Comparison of ENCODE assay signal across 11 mouse cellular contexts in genomic region chr7:135652781-135653180, GRCm38 (mm10).
A peak's percentile ranks its signal among the peaks of the same experiment; 100 is the strongest.
DNase-seq lines count a peak whose midpoint lies in the region; ATAC-seq and TF ChIP-seq lines count a peak whose summit lies in the region.
"Had no signal": no experiment of that assay in that cellular context is flagged by ENCODE, and none has a peak within 500 bp of the region (broad histone marks: within the 10 kb centered on the region; RNA-seq: fewer than 3 reads in every experiment).

No protein-coding gene starts in this region.

- H3K4me2 ChIP-seq in heart, postnatal 0 days (ENCODE audit: low read depth, low read length), result peak overlapping the region; percentile 49; the same call in 1 of the 2 replicates
- no peak overlapping the region for H3K4me2 ChIP-seq in heart, embryonic 11.5 days

- peak overlapping the region; percentile 57; the same call in 1 of the 2 replicates for H3K27ac ChIP-seq in heart, postnatal 0 days (ENCODE audit: low read depth)
- H3K27ac ChIP-seq in heart, embryonic 11.5 days (ENCODE audit: low read depth, low read length), result no peak overlapping the region

- H3K4me3 ChIP-seq in heart, postnatal 0 days (ENCODE audit: low read depth, low read length), result peak overlapping the region; percentile 35; the same call in 1 of the 2 replicates
- H3K4me3 ChIP-seq in heart, embryonic 11.5 days (ENCODE audit: low read depth, low read length), result no peak overlapping the region

- no peaks in the 10 kb centered on the region for H3K27me3 ChIP-seq in heart, postnatal 0 days (ENCODE audit: control insufficient read depth, insufficient read depth, low read length)
- H3K27me3 ChIP-seq in heart, embryonic 11.5 days (ENCODE audit: control insufficient read depth, insufficient read depth, low read length), result no peaks in the 10 kb centered on the region; the same call in 1 of the 2 replicates

- TF ChIP-seq EP300 in heart, postnatal 0 days (IDR thresholded peaks at IDR 0.05; ENCODE audit: low read depth), result no peak

- WGBS in heart, postnatal 0 days, result 65% methylated on average over 11 of the region's 11 CpGs
- whole genome bisulfite sequencing in heart, embryonic 11.5 days (ENCODE audit: insufficient replicate concordance), result 76% methylated on average over 11 of the region's 11 CpGs

- no peak for DNase-seq in heart, postnatal 0 days (ENCODE audit: low spot score)
- peak; percentile 22 to 43 for DNase-seq in spleen, postnatal 36 days (ENCODE audit: low spot score in 2 of 2)
- DNase-seq in spleen, adult 18-20 months, result no peak
- DNase-seq in kidney, adult 18-20 months, result no peak
- no peak for DNase-seq in left cerebral cortex, postnatal 25 days (ENCODE audit: low spot score in 2 of 2)
- no peak for DNase-seq in left cerebral cortex, postnatal 4 days
- DNase-seq: embryo, embryonic 11 days; lung, postnatal 4 days had no signal

- TF ChIP-seq CTCF in heart, postnatal 0 days (IDR thresholded peaks at IDR 0.05; ENCODE audit: low read depth), result no peak

- H3K36me3 ChIP-seq in heart, postnatal 0 days (replicated peaks; ENCODE audit: control insufficient read depth, insufficient read depth, low read length), result no peaks in the 10 kb centered on the region; the same call in 1 of the 2 replicates
- H3K36me3 ChIP-seq in heart, embryonic 11.5 days (ENCODE audit: control insufficient read depth, insufficient read depth, low read length), result no peaks in the 10 kb centered on the region

- H3K9me3 ChIP-seq in heart, postnatal 0 days (replicated peaks; ENCODE audit: control insufficient read depth, low read length), result no peaks in the 10 kb centered on the region
- no peaks in the 10 kb centered on the region for H3K9me3 ChIP-seq in heart, embryonic 11.5 days (replicated peaks; ENCODE audit: control insufficient read depth, low read length)

- no peak overlapping the region for H3K9ac ChIP-seq in heart, postnatal 0 days (replicated peaks; ENCODE audit: low read depth, low read length)
- no peak overlapping the region for H3K9ac ChIP-seq in heart, embryonic 11.5 days (ENCODE audit: low read depth, low read length)

- H3K4me1 ChIP-seq in heart, postnatal 0 days (ENCODE audit: control insufficient read depth, insufficient read depth), result no peaks in the 10 kb centered on the region
- no peaks in the 10 kb centered on the region for H3K4me1 ChIP-seq in heart, embryonic 11.5 days (ENCODE audit: control insufficient read depth, insufficient read depth, low read length)

- intact Hi-C loops in left cerebral cortex, postnatal 25 days (cut with DNase I), result no loop called here
- intact Hi-C loops in left cerebral cortex, postnatal 4 days (cut with DNase I), result no loop called here

- no peak for ATAC-seq in heart, postnatal 0 days (ENCODE audit: insufficient read depth, low read depth)
- no peak for ATAC-seq in heart, embryonic 11.5 days (replicated peaks; ENCODE audit: insufficient number of reproducible peaks, low FRiP score, low TSS enrichment)
- 0 out of 2 replicates have a peak, but pooled peaks have one; percentile 2 for ATAC-seq in neutrophil, adult 5-6 weeks (ENCODE audit: extremely low read depth, insufficient number of reproducible peaks, low FRiP score, poor library complexity, severe bottlenecking)
- ATAC-seq: forebrain, embryonic 16.5 days had no signal

Comparison
In these comparisons a context has a peak if more than half of its experiments do, and no peak if none do; other contexts are left out.
1. DNase-seq: peak in spleen, postnatal 36 days (2 of 2); none in heart, postnatal 0 days (single experiment), spleen, adult 18-20 months (0 of 2), kidney, adult 18-20 months (single experiment), left cerebral cortex, postnatal 25 days (0 of 2) and left cerebral cortex, postnatal 4 days (single experiment).